Mouse (Mus musculus): ENCODE measurements around the gene Siae. TPM values are rescaled to one million over a fixed set of nuclear protein-coding genes. Genes with fewer than 3 reads are reported as not detected.

Siae gene
- polyA plus RNA-seq, 1 experiment from 2014 or later = 12.1 TPM

- H3K27me3 ChIP-seq (ENCODE audit: control insufficient read depth, insufficient read depth, low read length) = no peaks in the 10 kb centered on the region
- WGBS = 14% methylated on average over 7 of the region's 7 CpGs
- no peaks in the 10 kb centered on the region for H3K4me1 ChIP-seq (ENCODE audit: control insufficient read depth, insufficient read depth, low read length)
- ATAC-seq (ENCODE audit: low read depth) = peak; percentile 51; the same call in 1 of the 2 replicates
- no peak overlapping the region for H3K27ac ChIP-seq (ENCODE audit: low read depth, low read length)
- no peaks in the 10 kb centered on the region for H3K36me3 ChIP-seq (ENCODE audit: control insufficient read depth, insufficient read depth, low read length)
- no peak overlapping the region for H3K4me2 ChIP-seq (ENCODE audit: low read depth, low read length)
- H3K4me3 ChIP-seq (ENCODE audit: low read depth, low read length) = no peak overlapping the region
- no peak overlapping the region for H3K9ac ChIP-seq (replicated peaks; ENCODE audit: low read depth, low read length)
- no peaks in the 10 kb centered on the region for H3K9me3 ChIP-seq (ENCODE audit: control insufficient read depth, low read length)
Observed at GRCm38 (mm10) chr9:37636335-37636734, 80.8 kb downstream of the Siae start.

- 51% methylated on average over 6 of the region's 6 CpGs for WGBS
- no peaks in the 10 kb centered on the region for H3K27me3 ChIP-seq (ENCODE audit: control insufficient read depth, insufficient read depth, low read length)
- H3K9me3 ChIP-seq (ENCODE audit: control insufficient read depth, low read length) = no peaks in the 10 kb centered on the region
- H3K4me2 ChIP-seq (ENCODE audit: low read depth, low read length) = no peak overlapping the region
- 0 out of 2 replicates have a peak, but pooled peaks have one; percentile 17 for ATAC-seq (ENCODE audit: low read depth)
- no peaks in the 10 kb centered on the region for H3K36me3 ChIP-seq (ENCODE audit: control insufficient read depth, insufficient read depth, low read length)
- H3K9ac ChIP-seq (replicated peaks; ENCODE audit: low read depth, low read length) = no peak overlapping the region
- H3K4me1 ChIP-seq (ENCODE audit: control insufficient read depth, insufficient read depth, low read length) = no peaks in the 10 kb centered on the region
- no peak overlapping the region for H3K4me3 ChIP-seq (ENCODE audit: low read depth, low read length)
- no peak overlapping the region for H3K27ac ChIP-seq (ENCODE audit: low read depth, low read length)
Observed at GRCm38 (mm10) chr9:37636800-37637542, 81.5 kb downstream of the Siae start.

GRCm38 (mm10) chr9:37638721-37639120 is 83.2 kb downstream of the Siae start:
- no peak overlapping the region for H3K9ac ChIP-seq (replicated peaks; ENCODE audit: low read depth, low read length)
- ATAC-seq (ENCODE audit: low read depth) = no peak
- no peak overlapping the region for H3K4me3 ChIP-seq (ENCODE audit: low read depth, low read length)
- H3K27me3 ChIP-seq (ENCODE audit: control insufficient read depth, insufficient read depth, low read length) = no peaks in the 10 kb centered on the region
- 88% methylated on average over 3 of the region's 3 CpGs for WGBS
- H3K4me2 ChIP-seq (ENCODE audit: low read depth, low read length) = no peak overlapping the region
- no peaks in the 10 kb centered on the region for H3K36me3 ChIP-seq (ENCODE audit: control insufficient read depth, insufficient read depth, low read length)
- no peaks in the 10 kb centered on the region for H3K4me1 ChIP-seq (ENCODE audit: control insufficient read depth, insufficient read depth, low read length)
- no peaks in the 10 kb centered on the region for H3K9me3 ChIP-seq (ENCODE audit: control insufficient read depth, low read length)
- H3K27ac ChIP-seq (ENCODE audit: low read depth, low read length) = no peak overlapping the region

- H3K4me1 ChIP-seq (ENCODE audit: control insufficient read depth, insufficient read depth, low read length) = no peaks in the 10 kb centered on the region
Observed at GRCm38 (mm10) chr9:37646246-37646645, 90.7 kb downstream of the Siae start.

GRCm38 (mm10) chr9:37650639-37651038 is 95.1 kb downstream of the Siae start:
- H3K36me3 ChIP-seq (ENCODE audit: control insufficient read depth, insufficient read depth, low read length) = peaks cover 40% of the 10 kb centered on the region
- H3K4me3 ChIP-seq (ENCODE audit: low read depth, low read length) = no peak overlapping the region
- no peaks in the 10 kb centered on the region for H3K27me3 ChIP-seq (ENCODE audit: control insufficient read depth, insufficient read depth, low read length)
- no peak overlapping the region for H3K9ac ChIP-seq (replicated peaks; ENCODE audit: low read depth, low read length)
- over 99% methylated on average over 5 of the region's 5 CpGs for WGBS
- H3K4me1 ChIP-seq (ENCODE audit: control insufficient read depth, insufficient read depth, low read length) = no peaks in the 10 kb centered on the region
- ATAC-seq (ENCODE audit: low read depth) = no peak
- no peak overlapping the region for H3K4me2 ChIP-seq (ENCODE audit: low read depth, low read length)
- H3K27ac ChIP-seq (ENCODE audit: low read depth, low read length) = no peak overlapping the region
- no peaks in the 10 kb centered on the region for H3K9me3 ChIP-seq (ENCODE audit: control insufficient read depth, low read length)

More at GRCm38 (mm10) chr9:37646246-37646645, 90.7 kb downstream of the Siae start:
- Histone ChIP-seq H3K4me3 (ENCODE audit: low read depth, low read length) (no peak overlapping the region), H3K9ac (replicated peaks; ENCODE audit: low read depth, low read length) (no peak overlapping the region), H3K4me2 (ENCODE audit: low read depth, low read length) (no peak overlapping the region), H3K27me3 (ENCODE audit: control insufficient read depth, insufficient read depth, low read length) (no peaks in the 10 kb centered on the region), H3K9me3 (ENCODE audit: control insufficient read depth, low read length) (no peaks in the 10 kb centered on the region), H3K27ac (ENCODE audit: low read depth, low read length) (no peak overlapping the region), H3K36me3 (ENCODE audit: control insufficient read depth, insufficient read depth, low read length) (peaks cover 26% of the 10 kb centered on the region)
- 89% methylated on average over 3 of the region's 3 CpGs for WGBS
- no peak for ATAC-seq (ENCODE audit: low read depth)

- 91% methylated on average over 5 of the region's 5 CpGs for WGBS
Observed at GRCm38 (mm10) chr9:37653836-37654235, 98.3 kb downstream of the Siae start.

GRCm38 (mm10) chr9:37655961-37656360 is 100.5 kb downstream of the Siae start:
- no peaks in the 10 kb centered on the region for H3K9me3 ChIP-seq (ENCODE audit: control insufficient read depth, low read length)
- no peaks in the 10 kb centered on the region; the same call in 1 of the 2 replicates for H3K4me1 ChIP-seq (ENCODE audit: control insufficient read depth, insufficient read depth, low read length)
- no peak overlapping the region for H3K9ac ChIP-seq (replicated peaks; ENCODE audit: low read depth, low read length)
- no peak for ATAC-seq (ENCODE audit: low read depth)
- H3K27me3 ChIP-seq (ENCODE audit: control insufficient read depth, insufficient read depth, low read length) = no peaks in the 10 kb centered on the region
- peaks cover 17% of the 10 kb centered on the region; the same call in 1 of the 2 replicates for H3K36me3 ChIP-seq (ENCODE audit: control insufficient read depth, insufficient read depth, low read length)
- H3K4me3 ChIP-seq (ENCODE audit: low read depth, low read length) = peak overlapping the region; percentile 74
- H3K4me2 ChIP-seq (ENCODE audit: low read depth, low read length) = peak overlapping the region; percentile 48
- no peak overlapping the region for H3K27ac ChIP-seq (ENCODE audit: low read depth, low read length)
- 73% methylated on average over 8 of the region's 8 CpGs for WGBS

More at GRCm38 (mm10) chr9:37653836-37654235, 98.3 kb downstream of the Siae start:
- H3K27ac ChIP-seq (ENCODE audit: low read depth, low read length) = no peak overlapping the region
- no peaks in the 10 kb centered on the region for H3K9me3 ChIP-seq (ENCODE audit: control insufficient read depth, low read length)
- ATAC-seq (ENCODE audit: low read depth) = no peak
- no peak overlapping the region for H3K4me2 ChIP-seq (ENCODE audit: low read depth, low read length)
- H3K4me1 ChIP-seq (ENCODE audit: control insufficient read depth, insufficient read depth, low read length) = no peaks in the 10 kb centered on the region; the same call in 1 of the 2 replicates
- no peaks in the 10 kb centered on the region for H3K27me3 ChIP-seq (ENCODE audit: control insufficient read depth, insufficient read depth, low read length)
- H3K4me3 ChIP-seq (ENCODE audit: low read depth, low read length) = no peak overlapping the region
- H3K36me3 ChIP-seq (ENCODE audit: control insufficient read depth, insufficient read depth, low read length) = peaks cover 35% of the 10 kb centered on the region
- H3K9ac ChIP-seq (replicated peaks; ENCODE audit: low read depth, low read length) = no peak overlapping the region

- H3K36me3 ChIP-seq (ENCODE audit: control insufficient read depth, insufficient read depth, low read length) = peaks cover 13% of the 10 kb centered on the region; the same call in 1 of the 2 replicates
- H3K4me2 ChIP-seq (ENCODE audit: low read depth, low read length) = peak overlapping the region; percentile 48
- no peaks in the 10 kb centered on the region for H3K27me3 ChIP-seq (ENCODE audit: control insufficient read depth, insufficient read depth, low read length)
- WGBS = 3% methylated on average over 10 of the region's 10 CpGs
- peak overlapping the region; percentile 64 for H3K9ac ChIP-seq (replicated peaks; ENCODE audit: low read depth, low read length)
- no peaks in the 10 kb centered on the region for H3K9me3 ChIP-seq (ENCODE audit: control insufficient read depth, low read length)
- H3K4me3 ChIP-seq (ENCODE audit: low read depth, low read length) = peak overlapping the region; percentile 74
- no peak overlapping the region for H3K27ac ChIP-seq (ENCODE audit: low read depth, low read length)
- ATAC-seq (ENCODE audit: low read depth) = peak; percentile 16
- H3K4me1 ChIP-seq (ENCODE audit: control insufficient read depth, insufficient read depth, low read length) = no peaks in the 10 kb centered on the region; the same call in 1 of the 2 replicates
Observed at GRCm38 (mm10) chr9:37656439-37656881, 101.0 kb downstream of the Siae start.

- no peaks in the 10 kb centered on the region; the same call in 1 of the 2 replicates for H3K4me1 ChIP-seq (ENCODE audit: control insufficient read depth, insufficient read depth, low read length)
- peak within 1 kb of the TSS; percentile 48 for H3K4me2 ChIP-seq (ENCODE audit: low read depth, low read length)
- H3K36me3 ChIP-seq (ENCODE audit: control insufficient read depth, insufficient read depth, low read length) = peaks cover 13% of the 10 kb centered on the region; the same call in 1 of the 2 replicates
- peak; percentile 95 for ATAC-seq (ENCODE audit: low read depth)
- H3K27me3 ChIP-seq (ENCODE audit: control insufficient read depth, insufficient read depth, low read length) = no peaks in the 10 kb centered on the region
- H3K9ac ChIP-seq (replicated peaks; ENCODE audit: low read depth, low read length) = peak within 1 kb of the TSS; percentile 64
- H3K9me3 ChIP-seq (ENCODE audit: control insufficient read depth, low read length) = no peaks in the 10 kb centered on the region
- H3K27ac ChIP-seq (ENCODE audit: low read depth, low read length) = peak within 1 kb of the TSS; percentile 71
- under 1% methylated on average over 36 of the region's 36 CpGs for WGBS
- peak within 1 kb of the TSS; percentile 74 for H3K4me3 ChIP-seq (ENCODE audit: low read depth, low read length)
Observed at GRCm38 (mm10) chr9:37656931-37657481, 101.5 kb downstream of the Siae start, which contains the start of gene Tbrg1. Gene Tbrg1 (minus strand): TSS chr9:37657312.
